Mouse (Mus musculus): ENCODE measurements around the gene Chn2. TPM values are rescaled to one million over a fixed set of nuclear protein-coding genes. Genes with fewer than 3 reads are reported as not detected.

Chn2 gene
- polyA plus RNA-seq, 1 experiment from 2014 or later = 7.1 TPM

GRCm38 (mm10) chr6:54061375-54061774 is 22.0 kb downstream of the Chn2 start:
- Histone ChIP-seq H3K9me3 (ENCODE audit: control insufficient read depth, low read length) (peaks cover 4% of the 10 kb centered on the region; the same call in 1 of the 2 replicates), H3K36me3 (ENCODE audit: control insufficient read depth, insufficient read depth, low read length) (no peaks in the 10 kb centered on the region), H3K27ac (replicated peaks in 1 of 2; ENCODE audit: control insufficient read depth in 1 of 2, insufficient read depth in 1 of 2, low read depth in 2 of 2, low read length in 2 of 2) (no peak overlapping the region), H3K27me3 (ENCODE audit: control insufficient read depth, insufficient read depth, low read length) (no peaks in the 10 kb centered on the region), H3K9ac (ENCODE audit: low read length) (no peak overlapping the region), H3K4me3 (ENCODE audit: control insufficient read depth in 1 of 2, insufficient read depth in 1 of 2, low read depth in 1 of 2, low read length in 2 of 2) (no peak overlapping the region), H3K4me1 (ENCODE audit: control insufficient read depth in 2 of 2, insufficient read depth in 2 of 2, low read length in 2 of 2) (peaks cover 6 to 18% of the 10 kb centered on the region in 2 experiments), H3K4me2 (ENCODE audit: low read length) (no peak overlapping the region)
- ATAC-seq (ENCODE audit: insufficient number of reproducible peaks, insufficient read depth, low FRiP score, low read depth) = no peak
- 34% methylated on average over 9 of the region's 9 CpGs for WGBS

- no peak overlapping the region for H3K4me2 ChIP-seq (ENCODE audit: low read length)
- no peaks in the 10 kb centered on the region for H3K36me3 ChIP-seq (ENCODE audit: control insufficient read depth, insufficient read depth, low read length)
- H3K9me3 ChIP-seq (ENCODE audit: control insufficient read depth, low read length) = peaks cover 4% of the 10 kb centered on the region; the same call in 1 of the 2 replicates
- 72% methylated on average over 6 of the region's 6 CpGs for WGBS
- no peak for ATAC-seq (ENCODE audit: insufficient number of reproducible peaks, insufficient read depth, low FRiP score, low read depth)
- H3K4me3 ChIP-seq (ENCODE audit: control insufficient read depth in 1 of 2, insufficient read depth in 1 of 2, low read depth in 1 of 2, low read length in 2 of 2) = no peak overlapping the region
- no peaks in the 10 kb centered on the region for H3K27me3 ChIP-seq (ENCODE audit: control insufficient read depth, insufficient read depth, low read length)
- peaks cover 12 to 29% of the 10 kb centered on the region in 2 experiments for H3K4me1 ChIP-seq (ENCODE audit: control insufficient read depth in 2 of 2, insufficient read depth in 2 of 2, low read length in 2 of 2)
- no peak overlapping the region for H3K27ac ChIP-seq (replicated peaks in 1 of 2; ENCODE audit: control insufficient read depth in 1 of 2, insufficient read depth in 1 of 2, low read depth in 2 of 2, low read length in 2 of 2)
- H3K9ac ChIP-seq (ENCODE audit: low read length) = no peak overlapping the region
These were observed 24.5 kb downstream of the Chn2 start for GRCm38 (mm10) chr6:54063878-54064277.

GRCm38 (mm10) chr6:54067380-54067779 is 28.0 kb downstream of the Chn2 start:
- WGBS = 74% methylated on average over 5 of the region's 5 CpGs
- H3K4me2 ChIP-seq (ENCODE audit: low read length) = no peak overlapping the region
- H3K9ac ChIP-seq (ENCODE audit: low read length) = no peak overlapping the region
- peaks cover 4% of the 10 kb centered on the region; the same call in 1 of the 2 replicates for H3K9me3 ChIP-seq (ENCODE audit: control insufficient read depth, low read length)
- no peak for ATAC-seq (ENCODE audit: insufficient number of reproducible peaks, insufficient read depth, low FRiP score, low read depth)
- H3K4me3 ChIP-seq (ENCODE audit: control insufficient read depth in 1 of 2, insufficient read depth in 1 of 2, low read depth in 1 of 2, low read length in 2 of 2) = no peak overlapping the region
- H3K27ac ChIP-seq (replicated peaks in 1 of 2; ENCODE audit: control insufficient read depth in 1 of 2, insufficient read depth in 1 of 2, low read depth in 2 of 2, low read length in 2 of 2) = no peak overlapping the region
- H3K36me3 ChIP-seq (ENCODE audit: control insufficient read depth, insufficient read depth, low read length) = no peaks in the 10 kb centered on the region
- peaks cover 11 to 28% of the 10 kb centered on the region in 2 experiments for H3K4me1 ChIP-seq (ENCODE audit: control insufficient read depth in 2 of 2, insufficient read depth in 2 of 2, low read length in 2 of 2)
- H3K27me3 ChIP-seq (ENCODE audit: control insufficient read depth, insufficient read depth, low read length) = no peaks in the 10 kb centered on the region

GRCm38 (mm10) chr6:54068882-54069281 is 29.5 kb downstream of the Chn2 start:
- peaks cover 11 to 22% of the 10 kb centered on the region in 2 experiments for H3K4me1 ChIP-seq (ENCODE audit: control insufficient read depth in 2 of 2, insufficient read depth in 2 of 2, low read length in 2 of 2)
- H3K4me2 ChIP-seq (ENCODE audit: low read length) = no peak overlapping the region
- H3K27me3 ChIP-seq (ENCODE audit: control insufficient read depth, insufficient read depth, low read length) = no peaks in the 10 kb centered on the region
- H3K9me3 ChIP-seq (ENCODE audit: control insufficient read depth, low read length) = peaks cover 3% of the 10 kb centered on the region; the same call in 1 of the 2 replicates
- H3K4me3 ChIP-seq (ENCODE audit: control insufficient read depth in 1 of 2, insufficient read depth in 1 of 2, low read depth in 1 of 2, low read length in 2 of 2) = no peak overlapping the region
- H3K9ac ChIP-seq (ENCODE audit: low read length) = no peak overlapping the region
- H3K36me3 ChIP-seq (ENCODE audit: control insufficient read depth, insufficient read depth, low read length) = no peaks in the 10 kb centered on the region
- no peak overlapping the region for H3K27ac ChIP-seq (replicated peaks in 1 of 2; ENCODE audit: control insufficient read depth in 1 of 2, insufficient read depth in 1 of 2, low read depth in 2 of 2, low read length in 2 of 2)
- WGBS = 65% methylated on average over 5 of the region's 5 CpGs
- ATAC-seq (ENCODE audit: insufficient number of reproducible peaks, insufficient read depth, low FRiP score, low read depth) = no peak

GRCm38 (mm10) chr6:54070736-54071135 is 31.4 kb downstream of the Chn2 start:
- Histone ChIP-seq H3K9ac (ENCODE audit: low read length) (no peak overlapping the region), H3K36me3 (ENCODE audit: control insufficient read depth, insufficient read depth, low read length) (no peaks in the 10 kb centered on the region), H3K9me3 (ENCODE audit: control insufficient read depth, low read length) (no peaks in the 10 kb centered on the region), H3K4me2 (ENCODE audit: low read length) (no peak overlapping the region), H3K27me3 (ENCODE audit: control insufficient read depth, insufficient read depth, low read length) (no peaks in the 10 kb centered on the region), H3K27ac (replicated peaks in 1 of 2; ENCODE audit: control insufficient read depth in 1 of 2, insufficient read depth in 1 of 2, low read depth in 2 of 2, low read length in 2 of 2) (no peak overlapping the region), H3K4me3 (ENCODE audit: control insufficient read depth in 1 of 2, insufficient read depth in 1 of 2, low read depth in 1 of 2, low read length in 2 of 2) (no peak overlapping the region), H3K4me1 (ENCODE audit: control insufficient read depth in 2 of 2, insufficient read depth in 2 of 2, low read length in 2 of 2) (peaks cover 11 to 27% of the 10 kb centered on the region in 2 experiments)
- whole genome bisulfite sequencing = 22% methylated on average over 6 of the region's 6 CpGs
- ATAC-seq (ENCODE audit: insufficient number of reproducible peaks, insufficient read depth, low FRiP score, low read depth) = no peak

GRCm38 (mm10) chr6:54071478-54071877 is 32.1 kb downstream of the Chn2 start:
- Histone ChIP-seq H3K27ac (replicated peaks in 1 of 2; ENCODE audit: control insufficient read depth in 1 of 2, insufficient read depth in 1 of 2, low read depth in 2 of 2, low read length in 2 of 2) (no peak overlapping the region), H3K4me3 (ENCODE audit: control insufficient read depth in 1 of 2, insufficient read depth in 1 of 2, low read depth in 1 of 2, low read length in 2 of 2) (no peak overlapping the region)
- 76% methylated on average over 4 of the region's 4 CpGs for WGBS

GRCm38 (mm10) chr6:54074454-54074853 is 35.1 kb downstream of the Chn2 start:
- WGBS = 59% methylated on average over 4 of the region's 4 CpGs
- Histone ChIP-seq H3K27ac (replicated peaks in 1 of 2; ENCODE audit: control insufficient read depth in 1 of 2, insufficient read depth in 1 of 2, low read depth in 2 of 2, low read length in 2 of 2) (no peak overlapping the region), H3K4me2 (ENCODE audit: low read length) (no peak overlapping the region), H3K4me1 (ENCODE audit: control insufficient read depth in 2 of 2, insufficient read depth in 2 of 2, low read length in 2 of 2) (peaks cover 6 to 16% of the 10 kb centered on the region in 2 experiments), H3K27me3 (ENCODE audit: control insufficient read depth, insufficient read depth, low read length) (no peaks in the 10 kb centered on the region), H3K9me3 (ENCODE audit: control insufficient read depth, low read length) (no peaks in the 10 kb centered on the region), H3K9ac (ENCODE audit: low read length) (no peak overlapping the region), H3K36me3 (ENCODE audit: control insufficient read depth, insufficient read depth, low read length) (no peaks in the 10 kb centered on the region), H3K4me3 (ENCODE audit: control insufficient read depth in 1 of 2, insufficient read depth in 1 of 2, low read depth in 1 of 2, low read length in 2 of 2) (no peak overlapping the region)
- ATAC-seq (ENCODE audit: insufficient number of reproducible peaks, insufficient read depth, low FRiP score, low read depth) = no peak

More at GRCm38 (mm10) chr6:54071478-54071877, 32.1 kb downstream of the Chn2 start:
- no peaks in the 10 kb centered on the region for H3K9me3 ChIP-seq (ENCODE audit: control insufficient read depth, low read length)
- H3K36me3 ChIP-seq (ENCODE audit: control insufficient read depth, insufficient read depth, low read length) = no peaks in the 10 kb centered on the region
- no peak overlapping the region for H3K9ac ChIP-seq (ENCODE audit: low read length)
- no peaks in the 10 kb centered on the region for H3K27me3 ChIP-seq (ENCODE audit: control insufficient read depth, insufficient read depth, low read length)
- no peak for ATAC-seq (ENCODE audit: insufficient number of reproducible peaks, insufficient read depth, low FRiP score, low read depth)
- H3K4me1 ChIP-seq (ENCODE audit: control insufficient read depth in 2 of 2, insufficient read depth in 2 of 2, low read length in 2 of 2) = peaks cover 11 to 27% of the 10 kb centered on the region in 2 experiments
- H3K4me2 ChIP-seq (ENCODE audit: low read length) = no peak overlapping the region

- ATAC-seq (ENCODE audit: insufficient number of reproducible peaks, insufficient read depth, low FRiP score, low read depth) = no peak
- Histone ChIP-seq H3K4me1 (ENCODE audit: control insufficient read depth in 2 of 2, insufficient read depth in 2 of 2, low read length in 2 of 2) (peaks cover 6 to 16% of the 10 kb centered on the region in 2 experiments), H3K27ac (replicated peaks in 1 of 2; ENCODE audit: control insufficient read depth in 1 of 2, insufficient read depth in 1 of 2, low read depth in 2 of 2, low read length in 2 of 2) (no peak overlapping the region), H3K9ac (ENCODE audit: low read length) (no peak overlapping the region), H3K27me3 (ENCODE audit: control insufficient read depth, insufficient read depth, low read length) (no peaks in the 10 kb centered on the region), H3K4me2 (ENCODE audit: low read length) (no peak overlapping the region), H3K36me3 (ENCODE audit: control insufficient read depth, insufficient read depth, low read length) (no peaks in the 10 kb centered on the region), H3K4me3 (ENCODE audit: control insufficient read depth in 1 of 2, insufficient read depth in 1 of 2, low read depth in 1 of 2, low read length in 2 of 2) (no peak overlapping the region), H3K9me3 (ENCODE audit: control insufficient read depth, low read length) (no peaks in the 10 kb centered on the region)
- 78% methylated on average over 6 of the region's 6 CpGs for WGBS
These were observed 36.1 kb downstream of the Chn2 start for GRCm38 (mm10) chr6:54075419-54075818.

Data from heart, embryonic 14.5 days (tissue).